Mouse (Mus musculus): ENCODE measurements around the gene Cog6. TPM values are rescaled to one million over a fixed set of nuclear protein-coding genes. Genes with fewer than 3 reads are reported as not detected.

Gene Cog6
- total RNA-seq, 2 experiments from 2014 or later = 35.7 to 43.9 TPM

DNA sequence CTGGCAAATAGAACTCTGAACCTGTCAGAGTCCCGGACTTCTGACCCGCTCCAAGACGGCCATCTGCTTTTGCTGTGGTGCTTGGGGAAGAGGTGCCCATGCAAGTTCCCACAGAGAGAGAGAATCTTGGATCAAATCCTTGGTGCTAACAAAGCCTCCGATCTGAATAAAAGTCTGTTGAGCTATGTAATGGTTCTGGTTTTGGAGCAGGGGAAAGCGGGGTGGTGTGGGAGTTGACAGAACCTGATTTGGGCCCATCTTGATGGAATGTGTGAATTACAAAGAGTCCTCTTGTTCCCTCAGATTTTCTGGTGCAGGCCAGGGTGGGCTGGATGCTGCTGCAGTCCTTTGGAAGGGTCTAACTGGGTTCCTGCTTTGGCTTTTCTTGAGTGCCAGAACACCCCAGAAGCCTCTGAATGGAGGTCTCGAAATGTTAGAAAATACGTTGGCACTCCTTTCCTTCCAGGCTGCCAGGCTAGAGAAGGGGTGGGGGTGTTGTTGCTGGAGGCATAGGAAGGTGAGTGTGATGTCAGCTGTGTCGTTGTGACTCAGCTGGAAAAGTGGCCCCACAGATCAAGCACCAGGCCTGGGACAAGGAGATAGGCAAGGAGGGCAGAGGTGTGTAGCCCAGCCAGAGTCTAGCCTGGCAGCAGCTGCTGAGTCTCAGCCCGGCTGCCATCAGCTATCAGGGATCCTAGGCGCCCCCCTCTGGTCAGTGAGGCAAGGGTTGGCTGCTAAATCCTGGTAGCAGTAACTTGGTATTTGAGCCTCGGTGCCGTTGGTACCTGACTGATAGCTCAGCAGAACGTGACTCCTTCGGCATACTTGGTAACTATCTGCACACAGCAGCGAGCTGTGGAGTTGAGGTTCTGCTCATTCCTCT is 42.1 kb downstream of the Cog6 start:
- peak; percentile 65 to 74 for DNase-seq (ENCODE audit: low spot score in 2 of 2)
- intact Hi-C loops (cut with DNase I) = loop anchor here (5.0 kb wide), 1 partner anchor 718 kb away; no protein-coding TSS in a partner anchor

GRCm38 (mm10) chr3:52972916-52973315 is 44.1 kb downstream of the Cog6 start:
- intact Hi-C loops (cut with DNase I) = no loop called here
- DNase-seq (ENCODE audit: low spot score in 2 of 2) = no peak

- no peak for DNase-seq (ENCODE audit: low spot score in 2 of 2)
- intact Hi-C loops (cut with DNase I) = no loop called here
These were observed 50.0 kb downstream of the Cog6 start for GRCm38 (mm10) chr3:52967046-52967445.

DNA sequence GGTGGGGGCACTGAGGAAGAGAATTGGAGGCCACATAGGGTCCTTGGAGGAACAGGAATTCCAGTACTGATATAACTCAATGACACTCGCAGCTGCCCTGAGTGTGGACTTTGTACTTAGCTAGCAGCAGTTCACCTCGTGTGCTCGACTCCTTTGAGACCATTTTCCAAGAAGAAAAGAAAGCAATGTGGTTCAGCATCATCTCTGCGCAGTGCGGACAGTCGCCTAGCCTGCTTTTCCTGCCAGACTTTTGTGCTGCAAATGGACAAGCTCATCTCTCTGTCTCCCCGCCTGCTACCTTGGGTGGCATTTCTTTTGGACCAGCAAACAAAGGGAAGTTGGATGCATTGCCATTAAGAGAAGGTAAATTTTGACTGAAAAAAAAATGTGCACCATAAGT is 52.8 kb downstream of the Cog6 start:
- intact Hi-C loops (cut with DNase I) = no loop called here
- no peak for DNase-seq (ENCODE audit: low spot score in 2 of 2)

DNA sequence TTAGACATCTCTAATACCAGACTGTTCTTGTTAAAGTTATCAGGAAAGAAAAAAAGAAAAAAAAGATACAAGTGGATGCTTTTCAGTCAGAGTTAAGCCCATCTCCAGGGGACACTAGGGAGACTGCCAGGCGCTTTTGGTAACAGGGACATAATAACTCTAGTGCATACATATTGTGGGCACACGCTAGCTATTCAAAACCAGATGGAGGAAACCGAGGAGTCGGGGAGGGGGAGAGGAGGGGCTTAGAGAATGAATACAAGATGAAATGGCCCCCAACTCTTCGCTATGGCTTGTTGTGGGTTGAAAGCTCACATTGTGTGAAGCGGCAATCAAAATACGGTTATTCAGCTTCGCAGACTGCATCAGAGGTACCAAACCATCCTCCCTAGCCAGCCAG is 53.6 kb downstream of the Cog6 start:
- intact Hi-C loops (cut with DNase I) = no loop called here
- DNase-seq (ENCODE audit: low spot score in 2 of 2) = no peak

DNA sequence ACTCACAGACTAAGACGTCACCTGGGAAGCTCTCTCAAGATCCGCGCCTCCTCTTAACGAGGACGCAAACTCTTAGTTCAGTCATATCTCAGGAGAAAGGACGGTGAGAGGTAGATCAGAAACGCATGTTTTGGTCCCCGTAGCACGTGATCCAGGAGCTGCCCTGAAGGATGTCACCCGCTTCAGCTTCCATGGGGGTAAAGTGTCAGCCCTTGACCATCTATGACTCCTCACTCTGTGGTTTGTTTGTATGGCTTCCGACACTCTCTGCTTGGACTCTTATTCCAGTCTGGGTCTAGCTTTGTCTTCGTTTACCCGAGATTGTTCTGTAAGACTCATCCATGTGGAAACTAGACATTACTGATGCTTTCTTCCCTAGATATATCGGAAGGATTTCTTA is 54.6 kb downstream of the Cog6 start:
- intact Hi-C loops (cut with DNase I) = no loop called here
- no peak for DNase-seq (ENCODE audit: low spot score in 2 of 2)

- intact Hi-C loops (cut with DNase I) = loop anchor here (2.0 kb wide), 1 partner anchor 703 kb away; no protein-coding TSS in a partner anchor
- DNase-seq (ENCODE audit: low spot score in 2 of 2) = no peak
These were observed 55.4 kb downstream of the Cog6 start for GRCm38 (mm10) chr3:52961661-52962060.

DNA sequence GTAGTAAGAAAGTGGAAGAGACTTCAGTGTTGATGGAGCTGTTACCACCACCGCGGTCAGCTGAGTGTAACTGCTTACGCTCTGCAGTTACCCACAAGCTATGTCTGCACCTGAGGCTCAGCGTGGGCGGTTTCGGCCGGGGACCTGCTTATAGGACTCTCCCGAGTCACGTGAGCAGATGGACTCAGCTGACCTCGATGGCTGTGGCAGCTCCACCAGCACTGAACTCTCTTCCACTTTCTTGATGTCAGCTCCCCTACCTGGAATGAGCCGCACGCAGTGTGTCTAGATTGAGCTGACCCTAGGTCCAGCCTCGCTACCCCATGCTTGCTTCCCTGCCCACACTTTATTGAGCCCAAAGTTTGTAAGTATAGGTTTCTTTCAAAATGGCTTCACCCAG is 56.1 kb downstream of the Cog6 start:
- intact Hi-C loops (cut with DNase I) = loop anchor here (2.0 kb wide), 1 partner anchor 702 kb away; no protein-coding TSS in a partner anchor

GRCm38 (mm10) chr3:52958444-52959120 is 58.5 kb downstream of the Cog6 start:
- no peak for DNase-seq (ENCODE audit: low spot score in 2 of 2)
- intact Hi-C loops (cut with DNase I) = no loop called here

More for the DNA sequence above, 56.1 kb downstream of the Cog6 start:
- no peak for DNase-seq (ENCODE audit: low spot score in 2 of 2)

- DNase-seq (ENCODE audit: low spot score in 2 of 2) = no peak
- intact Hi-C loops (cut with DNase I) = no loop called here
These were observed 59.2 kb downstream of the Cog6 start for GRCm38 (mm10) chr3:52957861-52958260.

DNA sequence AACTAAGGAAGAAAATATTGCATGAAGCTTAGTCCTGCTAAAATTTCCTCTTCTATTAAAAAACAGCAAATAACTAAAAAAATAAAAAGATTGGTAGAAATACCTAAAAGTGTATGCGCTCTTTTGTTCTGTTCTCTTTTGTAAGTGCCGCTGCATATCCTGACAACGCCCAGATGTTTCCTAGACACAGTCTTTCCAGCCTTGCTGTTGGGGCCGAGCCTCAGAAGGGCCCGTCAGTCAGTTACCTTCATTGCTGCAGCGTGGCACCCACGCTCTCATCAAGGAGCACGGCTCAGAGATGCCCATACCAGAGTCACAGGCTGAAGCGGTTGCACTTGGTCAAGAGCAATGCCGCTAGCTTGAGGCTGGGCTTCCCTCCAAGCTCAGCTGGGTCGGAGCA is 60.8 kb downstream of the Cog6 start:
- intact Hi-C loops (cut with DNase I) = no loop called here

DNA sequence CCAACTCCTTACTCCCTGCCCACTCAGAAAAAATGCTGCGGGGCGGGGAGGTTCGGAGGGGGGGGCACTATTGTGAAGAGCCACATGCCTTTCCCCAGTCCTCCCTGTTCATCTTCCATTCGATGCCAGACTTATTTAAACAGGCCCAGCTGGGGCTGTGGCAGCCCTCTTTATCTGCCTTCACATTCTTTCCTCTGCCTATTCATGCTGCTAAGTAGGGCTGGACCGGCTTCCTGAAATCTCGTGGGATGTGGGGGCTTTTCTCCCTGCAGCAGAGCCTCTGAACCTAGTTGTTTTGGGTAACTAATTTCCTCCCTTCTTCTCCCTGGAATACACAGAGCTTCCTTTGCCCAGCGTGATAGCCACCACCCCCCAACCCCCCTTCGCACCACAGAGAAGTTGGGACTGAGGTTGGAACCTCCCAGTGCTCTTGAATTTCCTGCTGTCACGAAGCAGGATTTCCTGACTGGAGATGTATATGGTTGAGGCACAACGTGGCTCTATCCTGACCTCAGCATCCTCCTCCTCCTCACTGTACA is 61.5 kb downstream of the Cog6 start:
- intact Hi-C loops (cut with DNase I) = no loop called here
- no peak for DNase-seq (ENCODE audit: low spot score in 2 of 2)

More for the DNA sequence above, 60.8 kb downstream of the Cog6 start:
- DNase-seq (ENCODE audit: low spot score in 2 of 2) = no peak

GRCm38 (mm10) chr3:52954656-52955055 is 62.4 kb downstream of the Cog6 start:
- intact Hi-C loops (cut with DNase I) = no loop called here
- DNase-seq (ENCODE audit: low spot score in 2 of 2) = no peak

DNA sequence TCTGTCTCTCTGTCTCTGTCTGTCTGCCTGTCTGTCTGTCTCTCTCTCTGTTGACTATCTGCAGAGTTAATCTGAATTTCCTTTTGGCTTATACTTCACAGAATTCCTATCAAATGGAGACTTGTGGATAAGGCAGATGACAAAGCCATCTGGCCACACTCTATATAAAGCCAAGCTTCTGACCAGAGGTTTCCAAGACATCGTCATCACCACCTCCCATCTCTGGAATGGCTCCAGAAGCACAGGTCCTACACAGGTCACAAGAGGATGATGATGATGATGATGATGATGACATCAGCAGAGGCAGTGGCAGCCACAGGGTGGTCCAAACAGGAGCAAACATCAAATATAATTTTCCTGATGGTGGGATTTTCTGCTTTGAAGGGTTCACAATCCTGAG is 63.2 kb downstream of the Cog6 start:
- intact Hi-C loops (cut with DNase I) = no loop called here
- no peak for DNase-seq (ENCODE audit: low spot score in 2 of 2)

GRCm38 (mm10) chr3:52948824-52949223 is 68.2 kb downstream of the Cog6 start:
- intact Hi-C loops (cut with DNase I) = no loop called here
- no peak for DNase-seq (ENCODE audit: low spot score in 2 of 2)

DNA sequence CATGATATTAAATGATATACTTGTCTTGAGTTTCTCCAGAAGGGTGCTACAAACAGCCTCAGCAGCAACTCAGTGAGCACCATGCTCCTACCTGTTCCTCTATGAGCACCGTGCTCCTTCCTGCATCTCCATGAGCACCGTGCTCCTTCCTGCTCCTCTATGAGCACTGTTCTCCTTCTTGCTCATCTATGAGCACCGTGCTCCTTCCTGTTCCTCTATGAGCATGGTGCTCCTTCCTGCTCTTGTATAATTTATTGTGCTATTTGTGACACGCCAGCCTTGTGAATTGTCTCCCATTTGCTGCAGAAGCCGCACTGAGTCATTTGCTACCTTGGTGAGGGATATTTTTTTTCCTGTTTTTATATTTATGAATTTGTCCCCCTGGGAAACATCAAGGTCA is 69.6 kb downstream of the Cog6 start:
- intact Hi-C loops (cut with DNase I) = no loop called here
- no peak for DNase-seq (ENCODE audit: low spot score in 2 of 2)

- intact Hi-C loops (cut with DNase I) = no loop called here
These were observed 76.1 kb downstream of the Cog6 start for GRCm38 (mm10) chr3:52940832-52941468.

GRCm38 (mm10) chr3:52938398-52938797 is 78.6 kb downstream of the Cog6 start:
- intact Hi-C loops (cut with DNase I) = no loop called here
- DNase-seq (ENCODE audit: low spot score in 2 of 2) = no peak

More at GRCm38 (mm10) chr3:52940832-52941468, 76.1 kb downstream of the Cog6 start:
- DNase-seq (ENCODE audit: low spot score in 2 of 2) = no peak

DNA sequence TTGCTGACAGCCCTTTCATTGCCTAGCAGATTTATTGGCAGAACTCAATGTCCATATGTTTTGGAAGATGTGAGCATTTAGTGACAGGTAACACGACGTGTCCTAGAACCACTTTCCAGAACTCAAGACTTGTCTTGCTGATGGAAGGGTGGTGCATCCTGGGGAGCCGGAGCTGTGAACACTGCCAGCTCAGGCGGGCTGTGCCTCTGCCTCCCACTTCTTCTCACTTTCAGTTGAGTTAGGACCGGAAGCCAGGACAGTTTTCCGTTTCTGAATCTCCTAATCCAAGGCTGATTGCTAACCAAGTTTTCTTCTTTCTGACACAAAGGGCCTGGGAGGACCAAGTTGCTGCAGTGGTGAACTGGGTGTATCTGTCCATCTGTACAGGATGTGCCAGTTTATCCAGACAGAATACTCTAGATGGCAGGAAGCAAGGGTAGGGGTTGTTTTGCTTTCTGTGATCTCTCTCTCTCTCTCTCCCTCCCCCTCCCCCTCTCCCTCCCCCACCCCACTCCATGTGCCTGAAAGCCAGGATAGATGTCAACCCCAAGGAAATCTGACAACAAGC is 79.2 kb downstream of the Cog6 start:
- intact Hi-C loops (cut with DNase I) = no loop called here
- DNase-seq (ENCODE audit: low spot score in 2 of 2) = no peak

- no peak for DNase-seq (ENCODE audit: low spot score in 2 of 2)
- intact Hi-C loops (cut with DNase I) = no loop called here
These were observed 85.1 kb downstream of the Cog6 start for GRCm38 (mm10) chr3:52931956-52932355.

Data from left cerebral cortex, postnatal 36 days (tissue).